Mouse (Mus musculus) myocyte (in vitro differentiated cells): ENCODE results near the gene Sfxn2.

Experiments
- E2F4 ChIP-seq: IDR thresholded peaks from one replicate; pipeline ENCODE4 v1.6.1; 2011; ENCODE audit warnings: mild to moderate bottlenecking, control low read depth, moderate library complexity; ENCODE audit not compliant: insufficient read depth
- MAX ChIP-seq: IDR thresholded peaks from one replicate; pipeline ENCODE4 v1.6.1; 2011; ENCODE audit warnings: low read depth, mild to moderate bottlenecking, control low read depth
- MYOD1 ChIP-seq, 3 experiments: IDR thresholded peaks; one replicate each; pipeline ENCODE4 v1.6.1; 2011; ENCODE audit warnings: control low read depth in 2 of 3, low read depth in 2 of 3, mild to moderate bottlenecking in 2 of 3, moderate library complexity in 1 of 3; ENCODE audit not compliant: insufficient read length in 2 of 3, control insufficient read depth in 1 of 3
- POLR2A ChIP-seq: IDR thresholded peaks from one replicate; pipeline ENCODE4 v1.6.1; 2011; ENCODE audit warnings: low read depth, mild to moderate bottlenecking, control low read depth, moderate library complexity; ENCODE audit not compliant: insufficient read length
- POLR2AphosphoS2 ChIP-seq: IDR thresholded peaks from one replicate; pipeline ENCODE4 v1.6.1; 2011; ENCODE audit warnings: low read depth, control low read depth; ENCODE audit not compliant: insufficient read length
- SRF ChIP-seq: IDR thresholded peaks from one replicate; pipeline ENCODE4 v1.6.1; 2011; ENCODE audit warnings: low read depth; ENCODE audit not compliant: control insufficient read depth, insufficient read length
- TCF12 ChIP-seq: IDR thresholded peaks from one replicate; pipeline ENCODE4 v1.6.1; 2011; ENCODE audit warnings: mild to moderate bottlenecking, control low read depth; ENCODE audit not compliant: poor library complexity, insufficient read depth, severe bottlenecking
- TCF3 ChIP-seq: IDR thresholded peaks from one replicate; pipeline ENCODE4 v1.6.1; 2011; ENCODE audit warnings: low read depth, control low read depth; ENCODE audit not compliant: insufficient read length
- USF1 ChIP-seq: IDR thresholded peaks from one replicate; pipeline ENCODE4 v1.6.1; 2011; ENCODE audit warnings: low read depth, mild to moderate bottlenecking, control low read depth, moderate library complexity

DNA sequence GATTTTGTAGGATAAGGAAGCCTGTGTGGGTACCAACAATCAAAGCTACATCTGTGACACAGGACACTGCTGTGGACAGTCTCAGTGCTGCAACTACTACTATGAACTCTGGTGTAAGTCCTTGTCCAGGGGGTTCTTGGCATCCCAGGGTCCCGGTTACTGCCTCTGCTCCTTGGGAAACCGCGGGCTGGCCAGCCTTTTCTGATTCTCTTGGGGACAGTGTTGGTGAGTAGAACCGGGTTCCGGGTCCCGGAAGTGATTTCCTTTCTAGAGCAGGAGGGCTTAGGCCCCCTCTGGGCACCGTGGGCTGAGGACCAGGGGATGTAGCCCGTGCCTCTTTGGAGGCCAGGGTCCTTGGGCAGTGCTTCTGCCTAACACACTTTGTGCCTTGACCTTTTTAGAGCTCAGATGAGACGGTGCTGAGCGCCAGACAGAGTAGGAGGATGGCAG is 71.2 kb downstream of the Sfxn2 start:
- TF ChIP-seq POLR2A = no peak
- TF ChIP-seq POLR2AphosphoS2 = no peak
- no peak for TF ChIP-seq MAX
- TF ChIP-seq E2F4 = no peak
- no peak for TF ChIP-seq MYOD1 (IDR thresholded peaks at IDR 0.05; ENCODE audit: control insufficient read depth in 1 of 3, insufficient read length in 2 of 3, low read depth in 2 of 3)
- no peak for TF ChIP-seq TCF12
- no peak for TF ChIP-seq TCF3
- TF ChIP-seq USF1 = no peak
- TF ChIP-seq SRF = no peak
